Mouse (Mus musculus): ENCODE data around the gene Gpkow. TPM values are rescaled to one million over a fixed set of nuclear protein-coding genes. Genes with fewer than 3 reads are reported as not detected.

Gpkow gene
- 3.8 and 4.0 TPM in 2 replicates for polyA plus RNA-seq (2012; rRNA removed)

DNA sequence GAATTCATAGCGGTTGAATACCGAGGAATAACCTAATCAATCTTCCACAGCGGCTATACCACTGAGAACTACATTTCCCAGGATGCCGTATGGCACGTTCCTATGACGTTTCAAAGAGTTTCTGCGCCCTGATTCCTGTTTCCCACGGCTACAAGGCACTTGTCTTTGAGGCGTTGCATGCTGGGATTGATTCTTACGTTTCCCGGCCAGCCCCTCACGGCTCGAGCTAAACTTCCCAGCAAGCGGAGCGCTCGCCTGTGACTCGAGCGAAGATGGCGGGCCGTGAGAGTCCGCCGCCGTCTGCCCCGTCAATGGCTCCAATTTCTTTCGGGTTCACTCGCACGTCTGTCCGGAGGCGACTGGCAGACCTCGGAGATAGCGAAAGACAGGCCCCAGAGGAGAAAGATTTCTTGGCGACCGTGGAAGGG, at the start of gene Gpkow:
TSS of gene Gpkow (plus strand) at position 178 of the 428 bp plus-strand sequence.
- no peaks in the 10 kb centered on the region for H3K27me3 ChIP-seq (ENCODE audit: control insufficient read depth, insufficient read depth, low read length)
- TF ChIP-seq POLR2A (IDR thresholded peaks at IDR 0.05; ENCODE audit: control insufficient read depth, low read depth, low read length) (peak; percentile 66; the same call in 1 of the 2 replicates), CTCF (IDR thresholded peaks at IDR 0.05; ENCODE audit: control insufficient read depth, insufficient read depth, insufficient replicate concordance, low read depth, low read length) (no peak)

GRCm38 (mm10) chrX:7648671-7649304, 48.1 kb upstream of the Gpkow start:
- Histone ChIP-seq H3K27ac (ENCODE audit: control insufficient read depth, insufficient read depth, low read depth, low read length) (peak overlapping the region; percentile 58), H3K4me1 (ENCODE audit: control insufficient read depth, insufficient read depth, low read length) (no peaks in the 10 kb centered on the region), H3K4me3 (ENCODE audit: control insufficient read depth, low read depth, low read length) (peak overlapping the region; percentile 75), H3K27me3 (ENCODE audit: control insufficient read depth, insufficient read depth, low read length) (no peaks in the 10 kb centered on the region), H3K36me3 (ENCODE audit: control insufficient read depth, insufficient read depth, low read length) (no peaks in the 10 kb centered on the region)
- peak; percentile 32; the same call in 1 of the 2 replicates for TF ChIP-seq POLR2A (IDR thresholded peaks at IDR 0.05; ENCODE audit: control insufficient read depth, low read depth, low read length)
- 0 out of 2 replicates have a peak, but pooled peaks have one; percentile 1 for TF ChIP-seq CTCF (IDR thresholded peaks at IDR 0.05; ENCODE audit: control insufficient read depth, insufficient read depth, insufficient replicate concordance, low read depth, low read length)

More for the DNA sequence above, at the start of gene Gpkow:
- Histone ChIP-seq H3K4me3 (ENCODE audit: control insufficient read depth, low read depth, low read length) (peak within 1 kb of the TSS; percentile 89), H3K4me1 (ENCODE audit: control insufficient read depth, insufficient read depth, low read length) (no peaks in the 10 kb centered on the region), H3K36me3 (ENCODE audit: control insufficient read depth, insufficient read depth, low read length) (no peaks in the 10 kb centered on the region), H3K27ac (ENCODE audit: control insufficient read depth, insufficient read depth, low read depth, low read length) (peak within 1 kb of the TSS; percentile 71)

DNA sequence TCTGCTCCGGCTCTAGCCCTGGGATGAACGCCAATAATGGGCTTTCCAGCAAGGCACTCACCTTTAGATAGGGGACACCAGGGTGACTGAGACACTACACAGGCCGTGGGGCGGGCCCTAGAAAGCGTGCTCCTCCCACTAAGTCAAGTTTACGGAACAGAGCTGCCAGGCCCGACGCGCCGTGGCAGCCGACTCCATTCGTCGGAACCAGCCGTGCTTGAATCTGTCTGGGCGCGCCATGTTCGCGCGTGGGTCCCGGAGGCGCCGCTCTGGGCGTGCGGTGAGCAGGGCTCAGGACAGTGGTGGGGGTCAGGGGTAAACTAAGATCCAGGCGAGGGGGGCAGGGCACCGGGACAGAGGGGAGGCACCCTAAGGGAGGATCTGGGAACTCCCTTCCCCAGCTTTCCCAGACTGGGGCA, 39.7 kb upstream of the Gpkow start, which contains the start of gene Prickle3:
TSS of gene Prickle3 (plus strand) at position 40 of the 419 bp plus-strand sequence.
- H3K4me3 ChIP-seq (ENCODE audit: control insufficient read depth, low read depth, low read length), result peak within 1 kb of the TSS; percentile 77
- no peaks in the 10 kb centered on the region for H3K27me3 ChIP-seq (ENCODE audit: control insufficient read depth, insufficient read depth, low read length)
- TF ChIP-seq CTCF (IDR thresholded peaks at IDR 0.05; ENCODE audit: control insufficient read depth, insufficient read depth, insufficient replicate concordance, low read depth, low read length), result no peak
- no peak for TF ChIP-seq POLR2A (IDR thresholded peaks at IDR 0.05; ENCODE audit: control insufficient read depth, low read depth, low read length)
- peaks cover 10% of the 10 kb centered on the region for H3K4me1 ChIP-seq (ENCODE audit: control insufficient read depth, insufficient read depth, low read length)
- no peaks in the 10 kb centered on the region for H3K36me3 ChIP-seq (ENCODE audit: control insufficient read depth, insufficient read depth, low read length)
- peak within 1 kb of the TSS; percentile 49 for H3K27ac ChIP-seq (ENCODE audit: control insufficient read depth, insufficient read depth, low read depth, low read length)

GRCm38 (mm10) chrX:7658031-7658784, 38.7 kb upstream of the Gpkow start:
- no peak overlapping the region for H3K4me3 ChIP-seq (ENCODE audit: control insufficient read depth, low read depth, low read length)
- no peak for TF ChIP-seq POLR2A (IDR thresholded peaks at IDR 0.05; ENCODE audit: control insufficient read depth, low read depth, low read length)
- no peak for TF ChIP-seq CTCF (IDR thresholded peaks at IDR 0.05; ENCODE audit: control insufficient read depth, insufficient read depth, insufficient replicate concordance, low read depth, low read length)
- H3K27ac ChIP-seq (ENCODE audit: control insufficient read depth, insufficient read depth, low read depth, low read length), result peak overlapping the region; percentile 16; the same call in 1 of the 2 replicates
- H3K36me3 ChIP-seq (ENCODE audit: control insufficient read depth, insufficient read depth, low read length), result no peaks in the 10 kb centered on the region
- H3K27me3 ChIP-seq (ENCODE audit: control insufficient read depth, insufficient read depth, low read length), result no peaks in the 10 kb centered on the region
- peaks cover 10% of the 10 kb centered on the region for H3K4me1 ChIP-seq (ENCODE audit: control insufficient read depth, insufficient read depth, low read length)

- Histone ChIP-seq H3K36me3 (ENCODE audit: control insufficient read depth, insufficient read depth, low read length) (no peaks in the 10 kb centered on the region), H3K27me3 (ENCODE audit: control insufficient read depth, insufficient read depth, low read length) (no peaks in the 10 kb centered on the region), H3K4me1 (ENCODE audit: control insufficient read depth, insufficient read depth, low read length) (peaks cover 10% of the 10 kb centered on the region), H3K4me3 (ENCODE audit: control insufficient read depth, low read depth, low read length) (no peak overlapping the region), H3K27ac (ENCODE audit: control insufficient read depth, insufficient read depth, low read depth, low read length) (no peak overlapping the region)
- TF ChIP-seq CTCF (IDR thresholded peaks at IDR 0.05; ENCODE audit: control insufficient read depth, insufficient read depth, insufficient replicate concordance, low read depth, low read length), result no peak
- no peak for TF ChIP-seq POLR2A (IDR thresholded peaks at IDR 0.05; ENCODE audit: control insufficient read depth, low read depth, low read length)
Measured at GRCm38 (mm10) chrX:7658785-7659589, 37.9 kb upstream of the Gpkow start.

DNA sequence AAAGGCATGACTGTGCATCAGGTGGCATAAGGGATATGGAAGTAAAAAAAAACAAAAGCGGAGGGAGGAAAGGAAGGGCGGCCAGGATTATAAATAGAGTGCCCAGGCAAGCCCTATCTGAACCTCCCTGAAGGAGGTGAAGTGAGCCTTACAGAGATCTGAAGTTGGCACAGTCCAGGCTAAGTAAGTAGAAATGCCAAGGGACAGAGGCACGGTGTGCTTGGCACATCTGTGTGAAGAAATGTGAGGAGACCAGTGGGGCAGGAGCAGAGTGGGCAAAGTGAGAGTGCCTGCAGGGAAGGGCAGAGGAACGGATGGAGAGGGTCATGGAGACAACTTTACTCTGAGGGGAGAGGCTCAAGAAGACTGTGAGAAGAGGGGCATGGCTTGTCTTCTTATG, 35.8 kb upstream of the Gpkow start:
- H3K4me1 ChIP-seq (ENCODE audit: control insufficient read depth, insufficient read depth, low read length), result peaks cover 10% of the 10 kb centered on the region
- no peak overlapping the region for H3K27ac ChIP-seq (ENCODE audit: control insufficient read depth, insufficient read depth, low read depth, low read length)
- H3K36me3 ChIP-seq (ENCODE audit: control insufficient read depth, insufficient read depth, low read length), result no peaks in the 10 kb centered on the region
- no peak overlapping the region for H3K4me3 ChIP-seq (ENCODE audit: control insufficient read depth, low read depth, low read length)
- TF ChIP-seq CTCF (IDR thresholded peaks at IDR 0.05; ENCODE audit: control insufficient read depth, insufficient read depth, insufficient replicate concordance, low read depth, low read length), result no peak
- TF ChIP-seq POLR2A (IDR thresholded peaks at IDR 0.05; ENCODE audit: control insufficient read depth, low read depth, low read length), result no peak
- no peaks in the 10 kb centered on the region for H3K27me3 ChIP-seq (ENCODE audit: control insufficient read depth, insufficient read depth, low read length)
